ENCODE assay signal across 12 mouse cellular contexts in the genomic region with DNA sequence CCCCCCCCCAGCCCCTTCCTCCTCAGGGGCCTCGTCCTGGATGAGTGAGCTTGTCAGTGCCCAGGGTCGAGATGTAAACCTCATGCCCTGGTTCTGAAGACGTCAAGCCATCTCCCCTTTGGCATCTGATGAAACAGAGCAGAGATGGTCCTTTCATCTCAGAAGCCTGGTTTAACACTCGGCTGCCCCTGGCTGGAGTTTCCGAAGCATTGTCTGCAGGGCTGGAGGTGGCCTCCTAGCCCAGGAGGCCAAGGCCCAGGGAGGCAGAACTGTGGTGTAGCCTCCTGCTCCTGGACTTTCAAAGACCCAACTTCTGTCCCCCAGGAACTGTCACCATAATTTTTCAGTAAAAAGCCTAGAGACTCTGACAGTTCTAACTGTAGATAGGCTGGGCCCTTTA.
"Had no signal": no experiment of that assay in that cellular context is flagged by ENCODE, and none has a peak within 500 bp of the region (broad histone marks: within the 10 kb centered on the region; RNA-seq: fewer than 3 reads in every experiment).

No protein-coding gene starts in this region.

- ATAC-seq: intestine, embryonic 16.5 days; liver, embryonic 12.5 days; midbrain, embryonic 13.5 days had no signal

- H3K9ac ChIP-seq: limb, embryonic 15.5 days; liver, embryonic 12.5 days; lung, embryonic 15.5 days; midbrain, embryonic 13.5 days; neural tube, embryonic 12.5 days had no signal

- H3K9me3 ChIP-seq: limb, embryonic 15.5 days; liver, embryonic 12.5 days; lung, embryonic 15.5 days; megakaryocyte, embryonic 14.5 days; neural tube, embryonic 12.5 days had no signal

- H3K4me3 ChIP-seq: left cerebral cortex, adult 2 months; limb, embryonic 15.5 days; liver, embryonic 12.5 days; lung, embryonic 15.5 days; megakaryocyte, embryonic 14.5 days; midbrain, embryonic 13.5 days; neural tube, embryonic 12.5 days had no signal

- H3K4me2 ChIP-seq: limb, embryonic 15.5 days; liver, embryonic 12.5 days; lung, embryonic 15.5 days; midbrain, embryonic 13.5 days; neural tube, embryonic 12.5 days had no signal

- H3K4me1 ChIP-seq: liver, embryonic 12.5 days; megakaryocyte, embryonic 14.5 days had no signal

- H3K27me3 ChIP-seq: limb, embryonic 15.5 days; liver, embryonic 12.5 days; lung, embryonic 15.5 days; midbrain, embryonic 13.5 days; neural tube, embryonic 12.5 days had no signal

- H3K27ac ChIP-seq: left cerebral cortex, adult 2 months; limb, embryonic 15.5 days; liver, embryonic 12.5 days; lung, embryonic 15.5 days; macrophage; midbrain, embryonic 13.5 days; neural tube, embryonic 12.5 days had no signal

- DNase-seq: lung, postnatal 14 days; thymus, adult 18-20 months; thymus, postnatal 25 days had no signal

- H3K36me3 ChIP-seq: limb, embryonic 15.5 days; liver, embryonic 12.5 days; lung, embryonic 15.5 days; midbrain, embryonic 13.5 days; neural tube, embryonic 12.5 days had no signal
